Mouse (Mus musculus) layer of hippocampus, postnatal 14 days (tissue): Measurements from ENCODE around the gene Bbs10. TPM values are rescaled to one million over a fixed set of nuclear protein-coding genes. Genes with fewer than 3 reads are reported as not detected.

Source experiments
- DNase-seq, 2 experiments: peaks; one replicate each; pipeline ENCODE4 v3.0.0; 2021 to 2022; ENCODE audit warnings: low spot score in 2 of 2, mixed read lengths in 1 of 2
- total RNA-seq, 2 experiments: library from RNA; stranded (reverse); gene quantifications; 2 replicates each; pipeline ENCODE4 v1.2.3; 2021

Gene Bbs10
- total RNA-seq, 2 experiments from 2014 or later = 4.2 to 5.4 TPM

GRCm38 (mm10) chr10:111318805-111319500 is 20.5 kb downstream of the Bbs10 start:
- no peak for DNase-seq

GRCm38 (mm10) chr10:111320579-111320978 is 22.1 kb downstream of the Bbs10 start:
- DNase-seq = no peak

GRCm38 (mm10) chr10:111327957-111328356 is 29.5 kb downstream of the Bbs10 start:
- DNase-seq = no peak

GRCm38 (mm10) chr10:111329326-111329725 is 30.8 kb downstream of the Bbs10 start:
- DNase-seq = no peak

GRCm38 (mm10) chr10:111334902-111335301 is 36.4 kb downstream of the Bbs10 start:
- no peak for DNase-seq

GRCm38 (mm10) chr10:111335517-111336352 is 37.3 kb downstream of the Bbs10 start:
- DNase-seq = no peak

- DNase-seq = no peak
These were observed 37.9 kb downstream of the Bbs10 start for GRCm38 (mm10) chr10:111336353-111336713.

GRCm38 (mm10) chr10:111339296-111339695 is 40.8 kb downstream of the Bbs10 start:
- no peak for DNase-seq

GRCm38 (mm10) chr10:111341761-111342160 is 43.3 kb downstream of the Bbs10 start:
- DNase-seq = no peak

- DNase-seq = peak in 1 of 2 experiments; percentile 31
These were observed 45.1 kb downstream of the Bbs10 start for GRCm38 (mm10) chr10:111343555-111343954.

- DNase-seq = no peak
These were observed 49.8 kb downstream of the Bbs10 start for GRCm38 (mm10) chr10:111348263-111348662.

Other genes starting within 250 kb of the Bbs10 start
- 10 to 100 TPM; 55.7 to 59.3 TPM for gene Osbpl8, start 133.9 kb upstream of the Bbs10 start, total RNA-seq
- gene Nap1l1, start 174.5 kb downstream of the Bbs10 start, total RNA-seq = 100 to 1,000 TPM; 164 to 177 TPM
- gene Phlda1, start 207.6 kb downstream of the Bbs10 start, total RNA-seq = 10 to 100 TPM; 23.9 to 24.4 TPM